Mouse (Mus musculus): ENCODE measurements around the gene Pm20d1. TPM values are rescaled to one million over a fixed set of nuclear protein-coding genes. Genes with fewer than 3 reads are reported as not detected.

Gene Pm20d1
- polyA plus RNA-seq, 1 experiment from 2014 or later = 0.70 TPM

- ATAC-seq (ENCODE audit: low read depth) = no peak
- Histone ChIP-seq H3K27ac (ENCODE audit: low read length) (no peak overlapping the region), H3K36me3 (ENCODE audit: control insufficient read depth, insufficient read depth, low read length) (no peaks in the 10 kb centered on the region), H3K27me3 (ENCODE audit: control insufficient read depth, insufficient read depth, low read depth, low read length) (no peaks in the 10 kb centered on the region), H3K4me2 (ENCODE audit: low read depth, low read length) (no peak overlapping the region), H3K4me3 (ENCODE audit: low read length) (no peak overlapping the region), H3K4me1 (replicated peaks; ENCODE audit: control insufficient read depth, insufficient read depth, low read length) (peaks cover 13% of the 10 kb centered on the region), H3K9ac (ENCODE audit: low read length) (no peak overlapping the region), H3K9me3 (ENCODE audit: control insufficient read depth, low read length) (no peaks in the 10 kb centered on the region)
- WGBS = 88% methylated on average over 6 of the region's 6 CpGs
These were observed 40.0 kb upstream of the Pm20d1 start for GRCm38 (mm10) chr1:131757211-131757610.

- Histone ChIP-seq H3K4me2 (ENCODE audit: low read depth, low read length) (no peak overlapping the region), H3K27me3 (ENCODE audit: control insufficient read depth, insufficient read depth, low read depth, low read length) (no peaks in the 10 kb centered on the region), H3K4me1 (replicated peaks; ENCODE audit: control insufficient read depth, insufficient read depth, low read length) (peaks cover 15% of the 10 kb centered on the region), H3K36me3 (ENCODE audit: control insufficient read depth, insufficient read depth, low read length) (no peaks in the 10 kb centered on the region), H3K27ac (ENCODE audit: low read length) (no peak overlapping the region), H3K9ac (ENCODE audit: low read length) (no peak overlapping the region), H3K4me3 (ENCODE audit: low read length) (no peak overlapping the region), H3K9me3 (ENCODE audit: control insufficient read depth, low read length) (no peaks in the 10 kb centered on the region)
- 71% methylated on average over 7 of the region's 7 CpGs for WGBS
- no peak for ATAC-seq (ENCODE audit: low read depth)
These were observed 38.4 kb upstream of the Pm20d1 start for GRCm38 (mm10) chr1:131758796-131759195.

- no peaks in the 10 kb centered on the region for H3K36me3 ChIP-seq (ENCODE audit: control insufficient read depth, insufficient read depth, low read length)
- H3K4me2 ChIP-seq (ENCODE audit: low read depth, low read length) = no peak overlapping the region
- no peaks in the 10 kb centered on the region for H3K9me3 ChIP-seq (ENCODE audit: control insufficient read depth, low read length)
- H3K4me3 ChIP-seq (ENCODE audit: low read length) = no peak overlapping the region
- H3K27me3 ChIP-seq (ENCODE audit: control insufficient read depth, insufficient read depth, low read depth, low read length) = no peaks in the 10 kb centered on the region
- peaks cover 18% of the 10 kb centered on the region for H3K4me1 ChIP-seq (replicated peaks; ENCODE audit: control insufficient read depth, insufficient read depth, low read length)
- no peak overlapping the region for H3K9ac ChIP-seq (ENCODE audit: low read length)
- H3K27ac ChIP-seq (ENCODE audit: low read length) = peak overlapping the region; percentile 49
- WGBS = 45% methylated on average over 9 of the region's 9 CpGs
- peak; percentile 30; the same call in 1 of the 2 replicates for ATAC-seq (ENCODE audit: low read depth)
These were observed 37.3 kb upstream of the Pm20d1 start for GRCm38 (mm10) chr1:131759667-131760427.

GRCm38 (mm10) chr1:131760428-131760820, 36.8 kb upstream of the Pm20d1 start:
- no peaks in the 10 kb centered on the region for H3K27me3 ChIP-seq (ENCODE audit: control insufficient read depth, insufficient read depth, low read depth, low read length)
- ATAC-seq (ENCODE audit: low read depth) = no peak
- 84% methylated on average over 3 of the region's 3 CpGs for WGBS
- H3K9ac ChIP-seq (ENCODE audit: low read length) = no peak overlapping the region
- H3K4me1 ChIP-seq (replicated peaks; ENCODE audit: control insufficient read depth, insufficient read depth, low read length) = peaks cover 18% of the 10 kb centered on the region
- no peak overlapping the region for H3K4me3 ChIP-seq (ENCODE audit: low read length)
- H3K9me3 ChIP-seq (ENCODE audit: control insufficient read depth, low read length) = no peaks in the 10 kb centered on the region
- H3K27ac ChIP-seq (ENCODE audit: low read length) = peak overlapping the region; percentile 49
- no peak overlapping the region for H3K4me2 ChIP-seq (ENCODE audit: low read depth, low read length)
- H3K36me3 ChIP-seq (ENCODE audit: control insufficient read depth, insufficient read depth, low read length) = no peaks in the 10 kb centered on the region

GRCm38 (mm10) chr1:131761079-131761831, 35.9 kb upstream of the Pm20d1 start:
- 69% methylated on average over 13 of the region's 13 CpGs for WGBS
- no peak overlapping the region for H3K9ac ChIP-seq (ENCODE audit: low read length)
- H3K27ac ChIP-seq (ENCODE audit: low read length) = 0 out of 2 replicates have a peak overlapping the region, but pooled peaks have one; percentile 7
- H3K9me3 ChIP-seq (ENCODE audit: control insufficient read depth, low read length) = no peaks in the 10 kb centered on the region
- no peaks in the 10 kb centered on the region for H3K27me3 ChIP-seq (ENCODE audit: control insufficient read depth, insufficient read depth, low read depth, low read length)
- peak; percentile 22; the same call in 1 of the 2 replicates for ATAC-seq (ENCODE audit: low read depth)
- peaks cover 19% of the 10 kb centered on the region for H3K4me1 ChIP-seq (replicated peaks; ENCODE audit: control insufficient read depth, insufficient read depth, low read length)
- no peak overlapping the region for H3K4me2 ChIP-seq (ENCODE audit: low read depth, low read length)
- H3K4me3 ChIP-seq (ENCODE audit: low read length) = no peak overlapping the region
- no peaks in the 10 kb centered on the region for H3K36me3 ChIP-seq (ENCODE audit: control insufficient read depth, insufficient read depth, low read length)

- Histone ChIP-seq H3K4me1 (replicated peaks; ENCODE audit: control insufficient read depth, insufficient read depth, low read length) (peaks cover 19% of the 10 kb centered on the region), H3K4me3 (ENCODE audit: low read length) (no peak overlapping the region), H3K27ac (ENCODE audit: low read length) (peak overlapping the region; percentile 71), H3K4me2 (ENCODE audit: low read depth, low read length) (no peak overlapping the region), H3K9ac (ENCODE audit: low read length) (no peak overlapping the region), H3K36me3 (ENCODE audit: control insufficient read depth, insufficient read depth, low read length) (no peaks in the 10 kb centered on the region), H3K27me3 (ENCODE audit: control insufficient read depth, insufficient read depth, low read depth, low read length) (no peaks in the 10 kb centered on the region), H3K9me3 (ENCODE audit: control insufficient read depth, low read length) (no peaks in the 10 kb centered on the region)
- 42% methylated on average over 9 of the region's 9 CpGs for WGBS
- no peak for ATAC-seq (ENCODE audit: low read depth)
These were observed 33.5 kb upstream of the Pm20d1 start for GRCm38 (mm10) chr1:131763683-131764082.

- no peak overlapping the region for H3K9ac ChIP-seq (ENCODE audit: low read length)
- 0 out of 2 replicates have a peak overlapping the region, but pooled peaks have one; percentile 13 for H3K4me2 ChIP-seq (ENCODE audit: low read depth, low read length)
- H3K27ac ChIP-seq (ENCODE audit: low read length) = peak overlapping the region; percentile 71
- H3K4me1 ChIP-seq (replicated peaks; ENCODE audit: control insufficient read depth, insufficient read depth, low read length) = peaks cover 16% of the 10 kb centered on the region
- H3K4me3 ChIP-seq (ENCODE audit: low read length) = no peak overlapping the region
- H3K9me3 ChIP-seq (ENCODE audit: control insufficient read depth, low read length) = no peaks in the 10 kb centered on the region
- ATAC-seq (ENCODE audit: low read depth) = peak; percentile 90
- no peaks in the 10 kb centered on the region for H3K36me3 ChIP-seq (ENCODE audit: control insufficient read depth, insufficient read depth, low read length)
- WGBS = 29% methylated on average over 8 of the region's 8 CpGs
- no peaks in the 10 kb centered on the region for H3K27me3 ChIP-seq (ENCODE audit: control insufficient read depth, insufficient read depth, low read depth, low read length)
These were observed 32.4 kb upstream of the Pm20d1 start for GRCm38 (mm10) chr1:131764581-131765338.

GRCm38 (mm10) chr1:131765357-131766001, 31.7 kb upstream of the Pm20d1 start:
- ATAC-seq (ENCODE audit: low read depth) = peak; percentile 34
- Histone ChIP-seq H3K27ac (ENCODE audit: low read length) (peak overlapping the region; percentile 58), H3K9ac (ENCODE audit: low read length) (no peak overlapping the region), H3K27me3 (ENCODE audit: control insufficient read depth, insufficient read depth, low read depth, low read length) (no peaks in the 10 kb centered on the region), H3K4me3 (ENCODE audit: low read length) (no peak overlapping the region), H3K9me3 (ENCODE audit: control insufficient read depth, low read length) (no peaks in the 10 kb centered on the region), H3K36me3 (ENCODE audit: control insufficient read depth, insufficient read depth, low read length) (no peaks in the 10 kb centered on the region), H3K4me1 (replicated peaks; ENCODE audit: control insufficient read depth, insufficient read depth, low read length) (peaks cover 9% of the 10 kb centered on the region), H3K4me2 (ENCODE audit: low read depth, low read length) (no peak overlapping the region)
- WGBS = 9% methylated on average over 11 of the region's 11 CpGs

All from lung, embryonic 16.5 days (tissue).